Mouse (Mus musculus): ENCODE data around the gene Veph1.

The Veph1 gene

DNA sequence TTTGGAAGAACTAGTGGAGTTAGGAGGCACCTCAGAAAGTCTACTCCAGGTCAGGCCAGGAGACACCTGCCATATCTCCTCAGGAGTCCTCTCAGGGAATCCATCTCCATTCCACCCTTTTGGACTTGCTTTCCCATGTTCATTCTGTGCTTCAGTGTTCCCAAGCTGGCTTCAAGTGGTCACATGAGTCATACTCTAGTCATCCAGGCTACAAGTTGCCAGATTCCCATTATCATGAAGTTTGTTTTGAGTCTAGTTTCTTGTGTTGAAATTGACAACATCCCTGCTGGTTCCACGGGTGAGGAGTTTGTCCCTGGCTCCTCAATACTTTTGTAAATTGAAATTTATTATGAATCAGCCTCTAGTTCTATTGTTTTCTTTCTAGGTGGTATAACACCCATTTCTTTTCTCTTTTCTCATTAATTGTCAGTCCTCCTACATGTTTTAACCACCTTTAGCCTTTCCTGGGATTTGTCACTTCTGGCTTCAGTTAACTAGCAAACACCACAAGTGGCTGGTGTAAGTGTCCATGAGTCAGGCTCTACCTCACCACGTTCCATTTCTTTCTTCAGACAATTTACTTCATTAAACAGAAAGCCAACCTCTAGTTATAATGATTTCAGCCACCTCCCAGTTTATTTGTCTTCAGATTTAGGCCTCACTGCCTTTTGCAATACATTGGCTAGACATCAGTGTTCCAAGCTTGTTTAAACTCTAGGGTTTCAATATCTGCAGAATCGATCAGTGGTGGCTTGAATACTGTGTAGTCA, 288.8 kb downstream of the Veph1 start:
- no peak for DNase-seq

DNA sequence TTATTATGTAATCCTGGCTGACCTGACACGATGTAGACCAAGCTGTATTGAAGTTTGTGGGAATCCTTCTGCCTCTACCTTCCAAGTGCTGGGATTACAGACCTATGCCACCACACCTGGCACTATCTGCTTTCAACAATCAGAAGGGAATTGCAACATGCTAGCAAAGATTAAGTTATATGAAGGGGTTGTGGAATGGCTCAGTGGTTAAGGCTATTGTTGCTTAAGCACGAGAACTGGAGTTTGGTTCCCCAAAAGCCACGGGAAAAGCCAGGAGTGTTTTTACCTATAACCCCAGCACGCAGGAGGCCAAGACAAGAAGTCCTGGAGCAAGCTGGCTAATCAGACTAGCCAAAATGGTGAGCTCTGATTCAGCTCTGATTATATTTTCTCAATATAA, 291.6 kb downstream of the Veph1 start:
- DNase-seq, result no peak

DNA sequence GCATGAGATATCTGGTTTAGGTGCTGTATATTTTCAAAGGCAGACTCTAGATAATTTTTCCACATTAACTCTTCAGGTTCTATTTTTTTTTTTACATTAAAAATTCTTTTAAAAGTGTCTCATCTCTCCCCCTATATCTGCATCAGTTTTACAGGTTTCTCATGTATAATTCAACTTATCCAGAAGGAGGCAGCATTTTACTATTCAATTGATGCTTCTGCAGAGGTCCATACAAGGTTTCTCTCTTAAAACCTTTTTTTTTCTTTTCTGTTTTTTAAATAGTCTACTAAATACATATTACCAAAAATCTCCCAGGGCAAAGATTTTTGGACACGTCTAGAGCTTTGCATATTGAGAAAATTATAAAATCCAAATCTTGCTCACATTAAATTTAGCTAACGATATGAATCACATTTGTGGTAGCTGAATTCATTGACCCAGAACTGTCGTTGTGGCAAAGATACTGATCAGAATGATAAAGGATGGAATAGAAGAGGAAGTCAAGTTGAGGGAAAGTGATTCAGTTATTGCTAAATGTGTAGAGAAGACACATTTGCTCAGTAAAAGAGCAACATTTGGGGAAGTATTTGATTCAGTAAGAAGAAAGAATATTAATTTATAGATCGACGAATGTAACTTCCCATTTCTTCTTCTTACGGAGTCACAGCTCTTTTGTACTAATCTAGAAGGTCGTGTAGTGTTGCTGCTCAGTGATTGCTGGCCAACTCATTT, 292.3 kb downstream of the Veph1 start:
- DNase-seq, result no peak

Measured in lung, postnatal 4 days (tissue).